Mouse (Mus musculus): ENCODE data around the gene Krt77.

The Krt77 gene

GRCm38 (mm10) chr15:101854294-101854693, 15.2 kb downstream of the Krt77 start:
- TF ChIP-seq CTCF (conservative IDR thresholded peaks at IDR 0.05; ENCODE audit: low read length) (no peak), POU5F1 (IDR thresholded peaks at IDR 0.05; ENCODE audit: borderline replicate concordance, low read length) (no peak), NANOG (IDR thresholded peaks at IDR 0.05; ENCODE audit: borderline replicate concordance, low read length) (no peak)
- Histone ChIP-seq H3K9me3 (ENCODE audit: low read length) (no peaks in the 10 kb centered on the region), H3K4me3 (replicated peaks; ENCODE audit: low read length) (no peak overlapping the region; the same call in 1 of the 2 replicates), H3K36me3 (ENCODE audit: insufficient read depth, low read length) (no peaks in the 10 kb centered on the region), H3K27me3 (ENCODE audit: insufficient read depth, low read length) (peaks cover 90% of the 10 kb centered on the region), H3K4me1 (replicated peaks; ENCODE audit: low read depth, low read length) (peaks cover 28% of the 10 kb centered on the region)

- Histone ChIP-seq H3K36me3 (ENCODE audit: insufficient read depth, low read length) (no peaks in the 10 kb centered on the region), H3K27me3 (ENCODE audit: insufficient read depth, low read length) (peaks cover 92% of the 10 kb centered on the region), H3K4me3 (replicated peaks; ENCODE audit: low read length) (no peak overlapping the region), H3K9me3 (ENCODE audit: low read length) (no peaks in the 10 kb centered on the region), H3K4me1 (replicated peaks; ENCODE audit: low read depth, low read length) (peaks cover 18% of the 10 kb centered on the region)
- no peak for TF ChIP-seq POU5F1 (IDR thresholded peaks at IDR 0.05; ENCODE audit: borderline replicate concordance, low read length)
- TF ChIP-seq NANOG (IDR thresholded peaks at IDR 0.05; ENCODE audit: borderline replicate concordance, low read length): peak; percentile 91
- no peak for TF ChIP-seq CTCF (conservative IDR thresholded peaks at IDR 0.05; ENCODE audit: low read length)
Measured at GRCm38 (mm10) chr15:101852571-101852970, 16.9 kb downstream of the Krt77 start.

GRCm38 (mm10) chr15:101850694-101851093, 18.8 kb downstream of the Krt77 start, which contains the start of gene Krt1:
Gene Krt1 (minus strand): TSS chr15:101850794.
- Histone ChIP-seq H3K4me1 (replicated peaks; ENCODE audit: low read depth, low read length) (peaks cover 23% of the 10 kb centered on the region), H3K36me3 (ENCODE audit: insufficient read depth, low read length) (no peaks in the 10 kb centered on the region), H3K27me3 (ENCODE audit: insufficient read depth, low read length) (peaks cover 93% of the 10 kb centered on the region), H3K4me3 (replicated peaks; ENCODE audit: low read length) (no peak within 1 kb of the TSS), H3K9me3 (ENCODE audit: low read length) (no peaks in the 10 kb centered on the region)
- TF ChIP-seq CTCF (conservative IDR thresholded peaks at IDR 0.05; ENCODE audit: low read length) (no peak), POU5F1 (IDR thresholded peaks at IDR 0.05; ENCODE audit: borderline replicate concordance, low read length) (no peak), NANOG (IDR thresholded peaks at IDR 0.05; ENCODE audit: borderline replicate concordance, low read length) (no peak)

- TF ChIP-seq NANOG (IDR thresholded peaks at IDR 0.05; ENCODE audit: borderline replicate concordance, low read length) (no peak), POU5F1 (IDR thresholded peaks at IDR 0.05; ENCODE audit: borderline replicate concordance, low read length) (no peak), CTCF (conservative IDR thresholded peaks at IDR 0.05; ENCODE audit: low read length) (no peak)
- no peaks in the 10 kb centered on the region for H3K9me3 ChIP-seq (ENCODE audit: low read length)
- peaks cover 13% of the 10 kb centered on the region for H3K4me1 ChIP-seq (replicated peaks; ENCODE audit: low read depth, low read length)
- peak overlapping the region; percentile 72 for H3K4me3 ChIP-seq (replicated peaks; ENCODE audit: low read length)
- no peaks in the 10 kb centered on the region for H3K36me3 ChIP-seq (ENCODE audit: insufficient read depth, low read length)
- peaks cover 80% of the 10 kb centered on the region for H3K27me3 ChIP-seq (ENCODE audit: insufficient read depth, low read length)
Measured at GRCm38 (mm10) chr15:101845971-101846403, 23.5 kb downstream of the Krt77 start.

GRCm38 (mm10) chr15:101843192-101843591, 26.3 kb downstream of the Krt77 start:
- no peak for TF ChIP-seq NANOG (IDR thresholded peaks at IDR 0.05; ENCODE audit: borderline replicate concordance, low read length)
- TF ChIP-seq POU5F1 (IDR thresholded peaks at IDR 0.05; ENCODE audit: borderline replicate concordance, low read length): no peak
- no peak for TF ChIP-seq CTCF (conservative IDR thresholded peaks at IDR 0.05; ENCODE audit: low read length)
- no peaks in the 10 kb centered on the region for H3K9me3 ChIP-seq (ENCODE audit: low read length)

GRCm38 (mm10) chr15:101834784-101835328, 34.6 kb downstream of the Krt77 start:
- TF ChIP-seq POU5F1 (IDR thresholded peaks at IDR 0.05; ENCODE audit: borderline replicate concordance, low read length) (no peak), CTCF (conservative IDR thresholded peaks at IDR 0.05; ENCODE audit: low read length) (peak; percentile 28)
- Histone ChIP-seq H3K4me1 (replicated peaks; ENCODE audit: low read depth, low read length) (peaks cover 5% of the 10 kb centered on the region), H3K4me3 (replicated peaks; ENCODE audit: low read length) (no peak overlapping the region), H3K36me3 (ENCODE audit: insufficient read depth, low read length) (no peaks in the 10 kb centered on the region), H3K27me3 (ENCODE audit: insufficient read depth, low read length) (peaks cover 12% of the 10 kb centered on the region; the same call in 1 of the 2 replicates), H3K9me3 (ENCODE audit: low read length) (no peaks in the 10 kb centered on the region)

More at GRCm38 (mm10) chr15:101843192-101843591, 26.3 kb downstream of the Krt77 start:
- no peaks in the 10 kb centered on the region for H3K36me3 ChIP-seq (ENCODE audit: insufficient read depth, low read length)
- H3K4me1 ChIP-seq (replicated peaks; ENCODE audit: low read depth, low read length): peaks cover 13% of the 10 kb centered on the region
- peaks cover 69% of the 10 kb centered on the region for H3K27me3 ChIP-seq (ENCODE audit: insufficient read depth, low read length)
- H3K4me3 ChIP-seq (replicated peaks; ENCODE audit: low read length): no peak overlapping the region

- no peak overlapping the region for H3K4me3 ChIP-seq (replicated peaks; ENCODE audit: low read length)
- no peaks in the 10 kb centered on the region for H3K36me3 ChIP-seq (ENCODE audit: insufficient read depth, low read length)
- H3K4me1 ChIP-seq (replicated peaks; ENCODE audit: low read depth, low read length): peaks cover 5% of the 10 kb centered on the region
- TF ChIP-seq CTCF (conservative IDR thresholded peaks at IDR 0.05; ENCODE audit: low read length) (no peak), POU5F1 (IDR thresholded peaks at IDR 0.05; ENCODE audit: borderline replicate concordance, low read length) (no peak), NANOG (IDR thresholded peaks at IDR 0.05; ENCODE audit: borderline replicate concordance, low read length) (no peak)
- peaks cover 2% of the 10 kb centered on the region; the same call in 1 of the 2 replicates for H3K27me3 ChIP-seq (ENCODE audit: insufficient read depth, low read length)
- no peaks in the 10 kb centered on the region for H3K9me3 ChIP-seq (ENCODE audit: low read length)
Measured at GRCm38 (mm10) chr15:101833131-101833530, 36.4 kb downstream of the Krt77 start.

- H3K4me3 ChIP-seq (replicated peaks; ENCODE audit: low read length): no peak overlapping the region
- no peaks in the 10 kb centered on the region for H3K9me3 ChIP-seq (ENCODE audit: low read length)
- no peak for TF ChIP-seq CTCF (conservative IDR thresholded peaks at IDR 0.05; ENCODE audit: low read length)
- H3K27me3 ChIP-seq (ENCODE audit: insufficient read depth, low read length): peaks cover 16% of the 10 kb centered on the region
- H3K36me3 ChIP-seq (ENCODE audit: insufficient read depth, low read length): no peaks in the 10 kb centered on the region
- peaks cover 2% of the 10 kb centered on the region; the same call in 1 of the 2 replicates for H3K4me1 ChIP-seq (replicated peaks; ENCODE audit: low read depth, low read length)
Measured at GRCm38 (mm10) chr15:101829441-101829840, 40.1 kb downstream of the Krt77 start.

GRCm38 (mm10) chr15:101821786-101822185, 47.7 kb downstream of the Krt77 start:
- no peaks in the 10 kb centered on the region for H3K36me3 ChIP-seq (ENCODE audit: insufficient read depth, low read length)
- H3K4me1 ChIP-seq (replicated peaks; ENCODE audit: low read depth, low read length): 0 out of 2 replicates have a peak, but pooled peaks cover 10% of the 10 kb centered on the region
- TF ChIP-seq POU5F1 (IDR thresholded peaks at IDR 0.05; ENCODE audit: borderline replicate concordance, low read length): no peak
- TF ChIP-seq CTCF (conservative IDR thresholded peaks at IDR 0.05; ENCODE audit: low read length): no peak
- no peak for TF ChIP-seq NANOG (IDR thresholded peaks at IDR 0.05; ENCODE audit: borderline replicate concordance, low read length)
- H3K27me3 ChIP-seq (ENCODE audit: insufficient read depth, low read length): peaks cover 34% of the 10 kb centered on the region
- H3K4me3 ChIP-seq (replicated peaks; ENCODE audit: low read length): no peak overlapping the region
- no peaks in the 10 kb centered on the region for H3K9me3 ChIP-seq (ENCODE audit: low read length)
